Mouse (Mus musculus) right cerebral cortex, postnatal 14 days (tissue): ENCODE measurements around the gene Brinp2.

Source experiments
- DNase-seq: peaks from one replicate; pipeline ENCODE4 v3.0.0; 2022

The Brinp2 gene

GRCm38 (mm10) chr1:158356051-158356461 lies at the start of gene Brinp2:
Gene Brinp2, minus strand, starts transcription at chr1:158356326.
- DNase-seq: peak; percentile 87

GRCm38 (mm10) chr1:158400898-158401297 lies 44.8 kb upstream of the Brinp2 start:
- no peak for DNase-seq

GRCm38 (mm10) chr1:158397058-158397457 lies 40.9 kb upstream of the Brinp2 start:
- DNase-seq: no peak

- no peak for DNase-seq
These were observed 34.6 kb upstream of the Brinp2 start for GRCm38 (mm10) chr1:158390693-158391092.

GRCm38 (mm10) chr1:158388995-158389394 lies 32.9 kb upstream of the Brinp2 start:
- no peak for DNase-seq

GRCm38 (mm10) chr1:158386781-158387180 lies 30.7 kb upstream of the Brinp2 start:
- no peak for DNase-seq

- no peak for DNase-seq
These were observed 29.2 kb upstream of the Brinp2 start for GRCm38 (mm10) chr1:158385311-158385710.

- no peak for DNase-seq
These were observed 27.1 kb upstream of the Brinp2 start for GRCm38 (mm10) chr1:158383210-158383609.

GRCm38 (mm10) chr1:158382277-158382676 lies 26.2 kb upstream of the Brinp2 start:
- DNase-seq: no peak

GRCm38 (mm10) chr1:158364461-158364860 lies 8.3 kb upstream of the Brinp2 start:
- no peak for DNase-seq

GRCm38 (mm10) chr1:158362292-158363101 lies 6.4 kb upstream of the Brinp2 start:
- peak; percentile 44 for DNase-seq

- DNase-seq: no peak
These were observed 5.8 kb upstream of the Brinp2 start, which contains the start of gene Astn1 for GRCm38 (mm10) chr1:158361964-158362291. Gene Astn1, plus strand, starts transcription at chr1:158362273.

GRCm38 (mm10) chr1:158355177-158356050 lies 712 bp downstream of the Brinp2 start:
- DNase-seq: peak; percentile 51

GRCm38 (mm10) chr1:158353656-158354371 lies 2.3 kb downstream of the Brinp2 start:
- no peak for DNase-seq

GRCm38 (mm10) chr1:158343243-158343714 lies 12.8 kb downstream of the Brinp2 start:
- DNase-seq: no peak

GRCm38 (mm10) chr1:158328839-158329238 lies 27.3 kb downstream of the Brinp2 start:
- DNase-seq: no peak

- DNase-seq: no peak
These were observed 28.0 kb downstream of the Brinp2 start for GRCm38 (mm10) chr1:158328126-158328525.

- DNase-seq: no peak
These were observed 32.8 kb downstream of the Brinp2 start for GRCm38 (mm10) chr1:158323325-158323724.

- DNase-seq: no peak
These were observed 45.5 kb downstream of the Brinp2 start for GRCm38 (mm10) chr1:158310426-158311156.

- DNase-seq: no peak
These were observed 59.1 kb downstream of the Brinp2 start for GRCm38 (mm10) chr1:158297042-158297441.

GRCm38 (mm10) chr1:158296287-158296931 lies 59.7 kb downstream of the Brinp2 start:
- no peak for DNase-seq

GRCm38 (mm10) chr1:158295270-158295669 lies 60.9 kb downstream of the Brinp2 start:
- no peak for DNase-seq
